Mouse (Mus musculus) kidney, adult 11 months (tissue): ENCODE measurements around the gene Clec4f.
"Not testable (repeated sequence)": the region's sequence is repeated elsewhere in the genome, so short reads cannot be mapped to it uniquely, and the experiment has no call there.

Source experiments
- DNase-seq: peaks from one replicate; pipeline ENCODE4 v3.0.0; 2022

Gene Clec4f

DNA sequence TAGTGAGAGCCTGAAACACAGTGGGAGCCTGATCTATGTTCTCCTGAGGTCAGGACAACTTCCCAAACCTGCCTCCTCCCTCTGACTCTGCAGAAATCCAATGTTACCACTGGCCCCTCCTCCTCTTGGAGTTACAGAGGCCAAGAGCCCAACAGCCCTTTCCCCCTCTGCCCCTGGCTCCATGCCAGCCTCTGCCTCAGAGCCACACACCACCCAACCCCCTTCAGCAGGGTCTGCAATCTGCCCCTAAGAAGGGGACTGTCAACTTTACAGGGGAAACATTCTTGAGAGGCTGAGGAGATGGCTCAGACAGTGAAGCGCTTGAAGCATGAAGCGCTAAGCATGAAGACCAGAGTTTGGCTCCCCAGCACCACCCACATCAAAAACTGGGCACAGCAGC, at the start of gene Clec4f:
Clec4f (minus strand) TSS at position 101 of the 400 bp plus-strand sequence.
- no peak for DNase-seq

GRCm38 (mm10) chr6:83704701-83705100, 48.7 kb upstream of the Clec4f start:
- no peak for DNase-seq

GRCm38 (mm10) chr6:83704294-83704693, 48.3 kb upstream of the Clec4f start:
- no peak for DNase-seq

GRCm38 (mm10) chr6:83703722-83704078, 47.7 kb upstream of the Clec4f start:
- no peak for DNase-seq

GRCm38 (mm10) chr6:83703000-83703721, 47.2 kb upstream of the Clec4f start:
- DNase-seq, result no peak

GRCm38 (mm10) chr6:83702146-83702999, 46.4 kb upstream of the Clec4f start:
- no peak for DNase-seq

GRCm38 (mm10) chr6:83701001-83701400, 45.0 kb upstream of the Clec4f start:
- no peak for DNase-seq

GRCm38 (mm10) chr6:83699971-83700370, 44.0 kb upstream of the Clec4f start:
- DNase-seq, result no peak

DNA sequence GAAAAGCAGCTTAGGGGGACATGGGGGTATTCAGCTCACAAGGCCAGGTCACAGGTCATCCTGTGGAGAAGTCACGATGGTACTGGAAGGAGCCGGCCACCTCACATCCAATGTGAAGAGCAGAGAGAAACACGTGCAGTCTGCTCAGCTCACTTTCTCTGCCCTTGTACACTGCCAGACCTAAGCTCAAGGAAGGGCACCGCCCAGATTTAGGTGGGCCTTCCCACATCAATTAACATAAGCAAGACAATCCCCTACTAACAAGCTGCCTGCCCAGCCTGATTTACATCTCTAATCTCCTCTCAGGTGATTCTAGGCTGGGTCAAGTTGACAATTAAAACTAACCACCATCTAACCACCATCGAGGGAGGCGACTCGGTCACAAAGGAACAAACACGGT, 41.9 kb upstream of the Clec4f start:
- no peak for DNase-seq

- no peak for DNase-seq
These were observed 40.7 kb upstream of the Clec4f start for GRCm38 (mm10) chr6:83696684-83697083.

- DNase-seq, result no peak
These were observed 39.7 kb upstream of the Clec4f start for GRCm38 (mm10) chr6:83695731-83696130.

- DNase-seq, result no peak
These were observed 37.8 kb upstream of the Clec4f start for GRCm38 (mm10) chr6:83693835-83694234.

DNA sequence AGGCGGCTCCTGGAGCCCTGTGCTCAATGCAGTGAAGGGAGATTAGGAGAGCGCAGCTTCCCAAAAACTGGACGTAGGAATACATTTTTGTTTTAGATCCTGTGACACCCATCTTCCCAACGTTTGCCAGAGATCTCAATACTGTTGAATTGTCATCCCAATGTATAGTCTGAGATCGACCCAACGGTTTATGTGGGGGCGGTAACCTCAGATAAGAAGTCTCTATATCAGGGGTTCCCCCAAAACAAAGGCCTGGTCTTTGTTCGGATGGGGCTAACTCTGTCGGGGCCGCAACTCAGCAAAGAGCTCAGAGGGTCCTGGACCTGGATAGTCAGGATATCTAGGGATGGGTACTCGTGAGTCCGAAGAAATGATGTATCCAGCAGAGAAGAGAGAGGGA, 37.0 kb upstream of the Clec4f start:
- DNase-seq, result no peak

DNA sequence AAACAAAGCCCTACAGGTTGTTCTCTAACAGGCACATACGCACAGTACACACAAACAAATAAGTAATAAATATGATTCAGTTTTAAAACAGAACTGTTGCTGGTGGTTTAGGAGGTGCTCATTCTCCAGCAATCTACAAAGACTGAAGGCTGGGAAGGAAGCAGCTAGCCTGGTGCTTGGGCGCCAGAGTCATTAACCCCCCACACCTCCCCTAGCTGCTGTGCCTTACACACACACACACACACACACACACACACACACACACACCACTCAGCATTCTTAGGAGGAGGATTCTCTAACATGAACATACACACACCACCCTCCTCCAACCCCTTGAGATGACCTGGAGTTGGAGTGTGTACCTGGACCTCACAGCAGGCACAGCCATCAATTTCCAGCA, 34.9 kb upstream of the Clec4f start:
- DNase-seq, result no peak

DNA sequence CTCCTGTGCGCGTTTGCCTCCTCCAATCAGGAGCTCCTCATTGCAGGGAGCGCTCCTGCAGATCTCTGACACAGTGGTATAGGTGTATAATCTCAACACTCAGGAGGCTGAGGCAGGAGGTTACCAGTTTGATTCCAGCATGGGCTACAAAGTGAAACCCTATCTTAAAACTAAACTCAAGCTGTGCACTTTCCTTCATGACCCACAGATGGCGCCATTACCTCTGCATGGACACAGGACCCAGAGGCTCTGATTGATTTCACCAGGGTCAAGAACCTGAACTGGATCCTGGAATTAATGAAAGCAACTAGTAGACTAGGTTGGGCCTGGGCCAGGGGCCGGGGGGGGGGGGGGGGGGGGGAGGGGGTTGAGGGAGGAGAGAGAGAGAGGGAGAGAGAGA, 34.3 kb upstream of the Clec4f start:
- peak; percentile 24 for DNase-seq

DNA sequence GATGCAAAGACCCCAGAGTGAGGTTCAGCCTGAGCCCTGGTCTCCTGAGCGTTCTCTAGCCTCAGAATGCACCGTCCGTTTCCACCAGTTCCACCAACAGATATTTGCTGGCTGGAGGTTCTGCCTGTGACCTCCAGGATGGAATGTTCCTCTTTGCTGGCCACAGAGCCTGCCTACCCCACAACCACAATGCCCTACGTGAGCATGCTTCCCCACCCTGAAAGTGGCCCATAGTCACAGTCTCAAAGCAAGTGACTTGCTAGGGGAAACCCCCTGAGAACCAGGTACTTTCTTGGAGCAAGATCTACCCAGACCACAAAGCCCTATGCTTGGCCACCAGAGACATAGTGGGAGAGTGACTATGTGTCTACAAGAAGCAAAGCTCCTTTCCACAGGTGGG, 33.4 kb upstream of the Clec4f start:
- no peak for DNase-seq

DNA sequence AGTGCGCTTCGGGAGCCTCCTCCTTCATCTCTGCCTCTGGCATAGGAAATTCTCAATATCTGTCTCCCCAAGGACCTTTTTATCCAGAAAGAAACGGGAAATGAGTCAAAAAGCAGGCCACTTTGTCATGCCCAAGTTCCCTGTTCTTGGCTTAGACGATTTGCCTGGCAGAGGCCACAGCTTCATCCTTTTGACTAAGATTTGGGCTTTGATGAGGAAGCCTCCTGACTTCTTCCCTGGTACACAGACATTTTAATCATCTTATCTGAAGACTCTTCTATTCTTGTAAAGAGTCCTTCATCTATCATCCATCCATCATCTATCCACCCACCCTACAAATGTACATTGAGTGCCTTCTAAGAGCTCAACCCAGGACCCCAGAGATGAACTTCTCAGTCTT, 21.8 kb upstream of the Clec4f start, which contains the start of gene Cd207:
Cd207 (minus strand) TSS at position 101 of the 400 bp plus-strand sequence.
- DNase-seq, result no peak

DNA sequence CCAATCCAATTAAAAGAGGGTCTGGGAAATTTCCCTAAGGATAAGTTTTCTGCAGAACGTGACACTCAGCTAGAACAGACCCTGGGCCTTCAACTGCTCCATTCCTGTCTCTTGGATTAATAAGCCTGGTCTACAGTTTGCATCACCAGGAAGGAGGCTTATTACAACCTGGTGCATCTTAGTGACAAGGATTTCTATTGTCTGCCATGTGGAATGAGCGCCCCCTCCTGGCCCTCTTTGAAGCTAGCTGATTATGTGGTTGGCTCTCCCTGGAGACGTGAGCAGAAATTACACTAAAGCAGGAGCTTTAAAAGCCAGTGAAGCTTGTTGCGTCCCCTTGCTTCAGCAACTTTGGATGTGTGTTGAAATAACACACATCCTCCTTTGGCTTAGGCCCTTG, 17.4 kb upstream of the Clec4f start:
- peak; percentile 27 for DNase-seq

DNA sequence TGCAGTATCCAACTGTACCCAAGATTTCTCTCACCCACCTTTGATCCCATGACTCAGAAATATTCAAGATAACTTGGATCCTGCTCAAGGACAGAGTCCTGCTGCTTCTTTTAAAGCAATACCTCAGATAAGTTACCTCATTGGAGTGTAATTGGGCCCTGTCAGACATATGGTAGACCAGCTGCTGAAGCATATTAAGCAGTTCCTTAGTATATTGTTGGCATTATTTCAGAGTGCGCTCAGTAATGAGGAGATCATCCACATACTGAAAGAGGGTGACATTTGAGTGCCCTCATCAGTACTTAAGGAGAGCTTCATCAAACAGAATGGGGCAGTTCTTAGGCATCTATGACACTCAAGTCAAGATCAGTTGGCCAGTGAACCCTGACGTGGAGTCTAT, 9.0 kb upstream of the Clec4f start:
- DNase-seq, result no peak

DNA sequence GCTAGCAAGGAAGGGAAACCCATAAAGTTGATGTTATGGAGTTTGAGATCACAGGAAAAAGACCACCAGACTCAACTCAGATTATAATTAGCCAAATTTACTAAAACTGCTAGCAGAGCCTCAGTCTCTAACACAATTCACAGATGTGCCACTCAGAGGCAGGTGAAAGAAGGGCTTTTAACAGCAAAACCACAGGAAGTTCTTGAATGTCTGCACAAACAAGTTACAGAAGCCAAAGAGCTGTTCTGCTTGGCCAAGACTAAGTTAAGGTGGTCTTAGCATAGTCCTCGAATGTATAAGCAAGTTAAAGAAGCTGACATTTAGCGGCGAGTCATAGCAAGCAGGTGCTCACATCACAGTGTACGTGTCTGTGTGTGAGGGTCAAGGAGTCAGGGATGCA, 4.8 kb upstream of the Clec4f start:
- no peak for DNase-seq

DNA sequence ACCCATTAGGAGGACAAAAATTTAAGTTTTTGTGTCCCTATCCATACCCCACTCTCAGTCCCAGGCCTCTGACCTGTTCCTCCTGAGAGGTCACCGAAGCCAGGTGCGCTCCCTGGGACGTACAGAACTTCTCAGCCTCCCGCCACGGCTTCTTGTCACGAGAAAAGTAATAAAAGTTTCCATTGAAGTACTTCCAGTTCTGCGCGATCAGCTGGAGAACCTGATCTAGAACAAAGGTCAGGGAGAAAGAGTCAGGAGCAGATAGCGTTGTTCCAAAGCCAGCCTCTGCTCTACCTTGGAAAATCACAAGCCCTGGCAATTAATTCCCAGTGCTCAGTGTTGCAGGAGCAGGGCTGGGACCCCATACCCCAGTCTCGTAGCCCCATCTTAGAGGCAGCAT, 9.3 kb downstream of the Clec4f start:
- DNase-seq, result no peak

DNA sequence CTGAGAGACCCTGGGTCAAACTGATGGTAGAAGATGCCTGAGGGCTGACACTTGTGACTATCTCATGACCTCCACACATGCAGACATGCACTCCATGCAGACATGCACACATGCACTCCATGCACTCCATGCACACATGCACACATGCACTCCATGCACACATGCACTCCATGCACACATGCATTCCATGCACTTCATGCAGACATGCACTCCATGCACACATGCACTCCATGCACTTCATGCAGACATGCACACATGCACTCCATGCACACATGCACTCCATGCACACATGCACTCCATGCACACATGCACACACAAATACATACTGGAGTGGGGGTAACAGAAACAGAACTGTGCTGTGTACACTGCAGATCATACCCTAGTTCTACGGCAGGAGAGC, 20.7 kb downstream of the Clec4f start:
- DNase-seq, result no peak

DNA sequence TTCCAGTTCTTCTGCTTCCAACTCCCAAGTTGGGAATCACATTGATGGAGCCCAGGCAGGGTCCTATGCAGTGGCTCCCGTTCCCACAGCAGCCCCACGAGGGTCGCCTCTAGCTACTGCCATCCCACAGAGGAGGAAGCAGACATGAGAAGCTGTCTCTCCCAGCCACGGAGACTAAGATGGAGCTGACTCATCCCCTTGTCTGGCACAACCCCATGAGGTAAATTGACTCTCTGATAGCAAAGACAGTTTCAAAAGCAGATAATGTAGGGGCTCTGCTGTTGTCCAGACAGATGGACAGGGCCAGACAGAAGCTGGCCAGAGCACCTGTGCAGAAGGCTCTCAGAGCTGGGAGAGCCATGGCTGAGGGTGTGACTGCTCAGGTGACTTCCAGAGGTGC, 21.4 kb downstream of the Clec4f start:
- not testable (repeated sequence) for DNase-seq

DNA sequence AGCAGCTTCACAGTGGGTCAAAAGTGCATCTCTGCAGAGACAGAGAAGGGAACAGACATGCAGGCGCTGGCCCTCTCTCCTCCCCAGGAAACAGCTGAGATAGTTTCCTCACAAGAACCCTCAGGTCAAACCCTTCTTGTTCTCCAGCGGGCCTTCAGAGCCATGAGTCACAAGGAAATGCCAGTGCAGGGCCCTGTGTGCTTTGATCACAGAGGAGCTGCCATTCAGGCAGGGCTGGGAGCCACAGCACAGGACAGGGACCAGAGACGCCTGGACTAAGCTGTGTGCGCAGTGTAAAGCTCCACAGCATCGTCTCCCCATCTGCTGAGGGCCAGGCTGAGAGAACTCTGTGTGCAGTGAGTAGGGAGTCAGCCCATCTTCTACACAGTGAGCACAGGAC, 21.9 kb downstream of the Clec4f start:
- DNase-seq, result not testable (repeated sequence)
